Mouse (Mus musculus) CD4-positive, CD25-positive, alpha-beta regulatory T cell, adult 4 months (primary cell): ENCODE results near the gene Pde1b. TPM values are rescaled to one million over a fixed set of nuclear protein-coding genes. Genes with fewer than 3 reads are reported as not detected.
A peak's percentile ranks its signal among the peaks of the same experiment; 100 is the strongest.

Source experiments
- ATAC-seq: one replicate; pipeline ENCODE4 v1.8.0; 2017
- polyA plus RNA-seq, 2 experiments: library from polyadenylated mRNA; unstranded; fragments of 100-300 nt; shearing (Covaris generic); gene quantifications; one replicate each; pipeline ENCODE4 v1.2.1; 2017

Pde1b gene
- polyA plus RNA-seq, 2 experiments from 2014 or later, result 2.6 to 3.8 TPM

- no peak for ATAC-seq
Measured at GRCm38 (mm10) chr15:103509317-103509716, 6.5 kb downstream of the Pde1b start.

DNA sequence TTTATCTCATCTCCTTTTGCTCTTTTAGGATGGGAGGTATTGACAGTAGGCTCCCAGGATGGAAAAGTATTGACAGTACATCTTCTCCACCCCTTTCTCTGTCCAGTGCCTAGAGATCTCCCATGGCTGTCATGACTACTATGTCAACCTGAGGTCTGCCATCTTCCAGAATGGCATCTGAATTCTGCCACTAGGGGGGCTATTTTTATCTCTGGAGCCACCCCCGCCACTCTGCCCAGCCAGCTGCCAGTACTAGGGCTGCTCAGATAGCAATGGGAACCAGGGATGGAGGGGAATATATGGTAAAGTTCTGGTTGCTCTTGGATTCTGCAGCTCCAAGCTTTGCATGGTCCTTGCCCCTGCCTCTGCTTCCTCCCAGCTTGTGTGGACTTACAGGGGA, 8.8 kb downstream of the Pde1b start:
- no peak for ATAC-seq

DNA sequence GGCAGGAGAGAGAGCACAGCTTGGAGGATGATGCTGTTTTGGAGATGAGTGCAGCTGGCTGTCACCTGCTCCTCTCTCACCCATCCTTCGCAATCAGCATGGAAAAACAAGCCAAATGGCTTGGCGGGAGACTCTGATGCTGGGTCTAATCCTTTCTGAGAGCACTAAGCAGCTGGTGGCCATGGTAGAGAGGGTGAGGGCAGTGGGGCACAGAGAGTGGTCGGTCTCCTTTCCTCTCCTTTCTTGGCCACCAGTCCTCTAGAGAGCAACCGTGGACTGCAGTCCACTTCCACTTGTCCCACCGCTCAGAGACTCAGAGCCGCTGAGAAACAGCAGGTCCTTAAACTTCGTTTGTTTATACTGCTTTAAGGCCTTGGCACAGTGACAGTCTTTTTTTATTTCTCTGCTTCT, 10.8 kb downstream of the Pde1b start:
- ATAC-seq, result no peak

GRCm38 (mm10) chr15:103514119-103514518, 11.3 kb downstream of the Pde1b start:
- ATAC-seq, result no peak

DNA sequence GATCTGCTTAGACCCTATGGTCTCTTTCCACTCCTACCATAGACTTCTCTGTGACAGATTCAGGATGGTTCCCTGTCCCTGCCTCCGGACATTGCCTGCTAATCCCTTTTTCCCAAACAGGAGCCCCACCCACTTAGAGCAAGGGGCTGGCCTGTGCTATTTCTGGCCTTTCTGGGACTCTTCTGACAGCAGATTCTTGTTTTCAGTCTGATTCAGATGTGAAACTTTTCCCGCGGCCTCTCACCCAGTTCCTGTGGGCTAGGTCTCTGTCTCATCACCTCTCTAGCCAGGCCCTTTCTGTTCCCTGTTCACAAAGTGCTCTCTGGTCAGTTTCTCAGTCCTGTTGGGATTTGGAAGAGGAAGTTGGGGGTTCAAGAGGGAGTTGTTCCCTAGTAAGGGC, 12.1 kb downstream of the Pde1b start:
- ATAC-seq, result no peak

GRCm38 (mm10) chr15:103518600-103519385, 16.0 kb downstream of the Pde1b start:
- ATAC-seq, result no peak

DNA sequence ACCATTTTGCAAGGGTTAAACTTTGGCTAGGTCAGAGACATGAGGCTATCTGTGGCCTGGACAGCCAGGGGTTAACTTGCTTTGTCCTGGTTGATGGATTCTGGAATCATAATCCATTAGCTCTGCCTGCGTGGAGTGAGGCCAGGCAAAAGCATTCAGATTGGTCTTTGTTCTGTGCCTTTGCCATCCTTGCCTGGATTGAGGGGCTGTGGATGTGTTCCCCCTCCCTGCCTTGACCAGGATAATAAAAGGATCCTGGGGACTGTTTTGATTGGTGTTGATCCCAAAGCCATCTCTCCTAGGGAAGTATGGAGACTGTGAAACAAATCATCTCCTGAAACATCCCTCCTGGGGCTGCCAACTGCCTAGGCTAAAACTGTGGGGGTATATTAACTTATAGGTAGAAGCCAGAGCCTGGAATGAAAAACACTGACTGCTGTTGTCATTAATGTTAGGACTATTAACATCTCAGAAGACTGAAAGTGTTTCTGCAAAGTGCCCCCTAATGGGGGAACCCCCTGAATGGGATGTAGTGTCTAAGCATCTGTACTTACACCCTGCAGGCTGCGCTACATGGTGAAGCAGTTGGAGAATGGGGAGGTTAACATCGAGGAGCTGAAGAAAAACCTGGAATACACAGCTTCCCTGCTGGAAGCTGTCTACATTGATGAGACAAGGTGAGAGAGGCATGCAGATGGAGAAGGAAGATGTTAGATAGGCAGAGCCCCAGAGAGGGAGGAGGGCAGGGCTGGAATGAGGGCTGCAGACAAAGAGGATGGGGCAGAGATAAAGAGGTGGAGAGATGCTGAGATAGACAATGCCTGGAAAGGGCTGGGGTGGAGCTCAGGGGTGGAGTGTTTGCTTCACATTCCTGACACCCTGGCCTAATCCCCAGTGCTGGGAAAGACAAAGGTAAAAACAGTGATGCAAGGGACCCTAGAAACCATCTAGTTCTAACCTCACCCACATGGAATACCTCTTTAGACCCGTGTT, 16.8 kb downstream of the Pde1b start:
- no peak for ATAC-seq

DNA sequence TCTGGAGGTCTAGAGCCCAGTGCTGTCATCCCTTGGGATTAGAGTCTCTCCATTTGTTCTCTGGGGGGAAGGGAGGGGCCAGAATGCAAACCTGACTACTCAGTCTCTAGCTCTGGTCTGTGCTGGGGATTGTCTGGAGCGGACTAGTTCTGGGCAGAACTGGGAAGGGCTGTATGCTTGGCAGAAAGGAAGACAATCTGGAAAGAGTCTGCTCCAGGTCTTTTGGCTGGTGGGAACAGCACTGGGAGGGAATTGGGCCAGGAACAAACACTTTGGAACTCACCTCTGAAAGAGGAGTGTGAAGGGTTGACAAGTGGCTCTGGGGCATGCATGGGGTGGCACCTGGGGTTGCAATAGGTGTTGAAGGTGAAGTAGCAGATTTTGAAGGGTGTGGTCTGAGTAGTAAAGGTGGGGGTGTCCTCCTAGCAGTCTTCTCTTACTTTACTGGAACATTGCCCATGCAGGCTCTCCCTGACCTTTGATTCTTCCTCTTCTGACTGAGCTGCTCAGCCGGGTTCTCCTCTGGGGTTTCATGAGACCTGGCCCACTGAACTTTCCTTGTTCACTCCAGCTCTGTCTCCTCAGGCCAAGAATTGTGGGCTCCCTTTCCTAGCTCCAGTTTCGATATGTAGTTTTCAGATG, 19.7 kb downstream of the Pde1b start:
- ATAC-seq, result no peak

DNA sequence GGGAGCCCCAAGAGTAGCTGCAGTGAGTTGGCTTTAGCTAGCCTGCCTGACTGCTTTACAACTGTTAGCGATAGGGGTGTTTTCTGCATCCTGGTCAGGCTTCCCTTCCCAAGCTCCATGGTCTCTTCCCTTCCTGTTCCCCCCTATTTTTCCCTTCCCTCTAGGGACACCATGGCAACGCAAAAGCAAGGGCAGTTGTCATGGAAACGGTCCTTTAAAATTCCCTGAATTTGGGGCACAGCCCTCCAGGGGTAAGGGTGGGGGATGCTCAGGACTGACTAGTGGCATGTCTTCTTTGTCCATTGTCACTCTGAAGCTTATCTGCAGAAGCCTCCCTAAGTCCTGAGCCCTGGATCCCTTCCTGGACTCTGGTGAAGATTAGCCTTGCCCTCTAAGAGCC, 20.3 kb downstream of the Pde1b start:
- no peak for ATAC-seq

DNA sequence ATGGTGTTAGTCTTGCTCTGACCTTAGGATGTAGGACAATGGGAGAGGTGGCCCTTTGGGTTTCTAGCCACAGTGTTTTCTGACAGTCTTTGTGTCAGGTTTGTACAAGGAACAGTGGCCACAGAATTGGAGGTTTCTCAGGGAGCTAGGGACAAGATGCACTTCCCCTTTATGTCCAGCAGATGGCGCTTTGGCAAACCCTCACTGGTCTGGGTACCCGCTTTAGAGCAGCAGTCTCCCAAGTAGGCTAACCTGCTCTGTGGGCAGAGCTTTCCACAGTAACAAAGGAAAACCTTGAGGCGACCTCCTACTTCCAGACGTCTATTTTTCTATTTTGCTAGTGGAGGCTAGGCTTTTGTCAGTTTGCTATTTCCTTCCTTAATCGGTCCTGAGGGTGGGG, 27.5 kb downstream of the Pde1b start:
- peak; percentile 47 for ATAC-seq

- no peak for ATAC-seq
Measured at GRCm38 (mm10) chr15:103534054-103534620, 31.3 kb downstream of the Pde1b start.

GRCm38 (mm10) chr15:103535030-103535429, 32.2 kb downstream of the Pde1b start:
- ATAC-seq, result no peak

- ATAC-seq, result no peak
Measured at GRCm38 (mm10) chr15:103535786-103536185, 33.0 kb downstream of the Pde1b start.

- ATAC-seq, result no peak
Measured at GRCm38 (mm10) chr15:103536456-103536855, 33.6 kb downstream of the Pde1b start.

DNA sequence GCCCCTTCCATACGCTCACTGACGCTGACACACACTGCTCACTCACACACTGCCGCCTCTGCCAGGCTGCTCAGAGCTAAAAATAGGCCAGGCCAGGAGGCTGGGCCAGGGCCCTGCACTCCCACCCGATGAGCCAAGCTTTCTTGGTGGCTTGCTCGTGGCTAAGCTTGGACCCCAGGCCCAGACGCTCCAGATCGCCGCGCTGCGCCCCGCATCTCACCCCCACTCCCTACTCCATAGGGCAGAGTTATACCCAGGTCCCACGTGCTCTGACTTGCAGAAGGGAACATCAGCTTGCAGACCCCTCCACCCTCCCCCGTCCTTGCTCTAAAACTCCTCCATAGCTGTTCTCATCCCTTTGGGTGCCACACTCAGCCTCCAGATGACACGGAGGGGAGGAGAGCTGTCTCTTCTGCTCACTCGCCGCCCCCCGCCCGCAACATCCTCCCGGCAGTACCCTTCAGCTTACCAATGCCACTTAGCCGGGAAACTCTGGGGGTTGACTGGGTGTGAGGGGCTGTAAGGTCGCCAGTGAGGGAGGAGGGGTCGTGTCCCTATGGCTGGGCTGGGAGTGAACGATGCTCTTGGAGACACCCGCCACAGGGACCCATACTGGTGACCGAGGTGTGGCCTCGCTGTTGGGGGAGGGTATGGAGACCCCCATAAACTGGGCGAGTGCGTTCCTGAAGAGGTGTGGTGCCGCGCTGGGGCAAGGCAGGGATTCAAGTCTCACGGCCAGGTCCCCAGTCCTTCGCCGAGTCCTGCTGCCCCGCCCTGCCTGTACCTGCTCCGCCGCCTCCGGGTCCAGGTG, 34.4 kb downstream of the Pde1b start:
- no peak for ATAC-seq

DNA sequence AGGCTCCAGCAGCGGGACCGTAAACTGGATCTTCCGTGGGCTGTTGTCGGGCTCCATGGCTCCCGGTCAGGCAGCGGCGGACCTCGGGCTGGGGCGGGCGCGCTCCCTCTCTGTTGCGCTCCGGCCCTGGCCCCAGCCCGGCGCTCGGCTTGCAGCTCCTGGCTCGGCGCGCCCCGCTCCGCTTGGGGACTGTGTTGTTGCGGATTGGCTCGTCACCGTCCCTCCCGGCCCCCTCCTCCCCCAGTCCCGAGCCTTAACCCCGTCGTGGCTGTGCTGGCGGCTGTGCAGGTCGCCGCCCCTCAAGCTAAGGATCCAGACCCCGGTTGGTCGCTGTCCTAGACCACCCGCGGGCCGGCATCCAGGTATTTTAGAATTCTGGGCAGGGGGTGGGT, 35.0 kb downstream of the Pde1b start, which contains the start of gene Ppp1r1a:
Gene Ppp1r1a (minus strand): TSS at position 182 of the 392 bp plus-strand sequence.
- no peak for ATAC-seq

GRCm38 (mm10) chr15:103539259-103539658, 36.4 kb downstream of the Pde1b start:
- no peak for ATAC-seq

DNA sequence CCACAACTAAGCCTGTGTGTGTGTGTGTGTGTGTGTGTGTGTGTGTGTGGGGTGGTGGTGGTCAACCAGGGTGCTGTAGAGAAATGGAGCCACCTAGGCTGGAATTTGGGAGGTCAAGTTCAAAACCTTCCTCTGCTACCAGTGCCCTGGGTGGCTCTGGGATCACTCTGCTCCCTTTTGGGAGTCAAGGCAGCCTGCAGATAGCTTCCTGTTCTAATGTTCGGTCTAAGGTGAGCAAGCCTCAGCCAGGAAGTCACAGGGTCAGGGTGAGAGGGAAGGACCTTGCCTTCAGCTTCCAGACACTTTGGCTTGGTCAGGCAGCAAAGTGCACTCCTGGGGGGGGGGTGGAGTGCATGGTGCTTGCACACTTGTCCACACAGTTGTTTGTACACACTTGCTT, 37.8 kb downstream of the Pde1b start:
- no peak for ATAC-seq

- no peak for ATAC-seq
Measured at GRCm38 (mm10) chr15:103542526-103542925, 39.7 kb downstream of the Pde1b start.

- no peak for ATAC-seq
Measured at GRCm38 (mm10) chr15:103547983-103548382, 45.1 kb downstream of the Pde1b start.

GRCm38 (mm10) chr15:103549475-103549874, 46.6 kb downstream of the Pde1b start:
- ATAC-seq, result no peak

DNA sequence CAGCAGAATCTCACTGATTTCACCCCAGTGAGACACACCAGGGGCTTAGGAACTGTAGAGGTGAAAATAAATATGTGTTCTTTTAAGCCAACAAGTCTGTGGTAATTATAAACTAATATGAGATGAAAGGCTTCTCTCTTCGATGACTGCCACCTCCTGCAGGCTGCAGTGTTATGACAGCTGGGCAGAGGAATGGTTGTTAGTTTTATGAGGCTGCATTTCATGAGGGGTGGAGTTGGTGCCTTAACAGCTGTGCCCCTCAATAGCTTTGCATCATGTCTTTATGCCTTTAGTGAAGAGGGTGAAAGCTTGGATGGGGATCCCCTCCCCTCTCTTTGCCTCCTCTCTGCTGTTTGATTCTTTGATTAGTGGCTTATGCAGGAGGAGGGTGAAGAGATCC, 48.2 kb downstream of the Pde1b start:
- no peak for ATAC-seq
